Mouse (Mus musculus): ENCODE measurements at regions not wholly inside any gene's neighbourhood (a gene's known extent, or its start where the extent isn't known, plus 50 kb on each side); places are given as distances from the start of the nearest gene placed in this dataset.

DNA sequence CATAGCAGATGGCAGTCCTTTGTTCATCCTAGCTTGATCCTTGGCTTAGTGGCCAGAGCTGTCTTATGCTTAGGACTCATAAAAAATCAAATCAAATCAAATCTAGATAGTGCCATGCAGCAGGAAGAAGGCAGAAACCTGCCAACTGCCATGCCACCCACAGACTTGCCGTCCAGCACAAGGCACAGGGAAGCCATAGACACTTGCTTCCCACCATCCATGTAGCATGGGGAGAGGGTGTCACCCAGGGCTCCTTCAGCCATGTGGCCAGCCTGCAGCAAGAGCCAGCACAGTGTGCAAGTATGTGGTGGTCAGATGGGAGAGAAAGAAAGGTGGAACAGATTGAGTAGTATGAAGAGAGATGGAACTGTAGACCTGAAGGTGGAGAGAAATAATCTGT is 946.4 kb downstream of the Rapgef2 start:
- Histone ChIP-seq H3K4me2 (replicated peaks; ENCODE audit: low read depth, low read length, severe bottlenecking) (no peak overlapping the region), H3K4me1 (ENCODE audit: control insufficient read depth, insufficient read depth, low read length) (no peaks in the 10 kb centered on the region), H3K9ac (ENCODE audit: low read depth, low read length, severe bottlenecking) (no peak overlapping the region), H3K27me3 (ENCODE audit: control insufficient read depth, insufficient read depth, low read length) (no peaks in the 10 kb centered on the region), H3K27ac (replicated peaks; ENCODE audit: low read depth, low read length) (no peak overlapping the region), H3K9me3 (ENCODE audit: control insufficient read depth, low read length) (no peaks in the 10 kb centered on the region), H3K36me3 (ENCODE audit: control insufficient read depth, insufficient read depth, low read length) (no peaks in the 10 kb centered on the region), H3K4me3 (replicated peaks; ENCODE audit: low read length) (no peak overlapping the region)
- TF ChIP-seq POLR2A (IDR thresholded peaks at IDR 0.05; ENCODE audit: borderline replicate concordance, extremely low read depth, insufficient read depth, insufficient read length), result no peak
- ATAC-seq (ENCODE audit: low FRiP score, low read depth) (no peak), DNase-seq (ENCODE audit: low spot score) (no peak)
- WGBS, result 67% methylated on average over 1 of the region's 1 CpGs

DNA sequence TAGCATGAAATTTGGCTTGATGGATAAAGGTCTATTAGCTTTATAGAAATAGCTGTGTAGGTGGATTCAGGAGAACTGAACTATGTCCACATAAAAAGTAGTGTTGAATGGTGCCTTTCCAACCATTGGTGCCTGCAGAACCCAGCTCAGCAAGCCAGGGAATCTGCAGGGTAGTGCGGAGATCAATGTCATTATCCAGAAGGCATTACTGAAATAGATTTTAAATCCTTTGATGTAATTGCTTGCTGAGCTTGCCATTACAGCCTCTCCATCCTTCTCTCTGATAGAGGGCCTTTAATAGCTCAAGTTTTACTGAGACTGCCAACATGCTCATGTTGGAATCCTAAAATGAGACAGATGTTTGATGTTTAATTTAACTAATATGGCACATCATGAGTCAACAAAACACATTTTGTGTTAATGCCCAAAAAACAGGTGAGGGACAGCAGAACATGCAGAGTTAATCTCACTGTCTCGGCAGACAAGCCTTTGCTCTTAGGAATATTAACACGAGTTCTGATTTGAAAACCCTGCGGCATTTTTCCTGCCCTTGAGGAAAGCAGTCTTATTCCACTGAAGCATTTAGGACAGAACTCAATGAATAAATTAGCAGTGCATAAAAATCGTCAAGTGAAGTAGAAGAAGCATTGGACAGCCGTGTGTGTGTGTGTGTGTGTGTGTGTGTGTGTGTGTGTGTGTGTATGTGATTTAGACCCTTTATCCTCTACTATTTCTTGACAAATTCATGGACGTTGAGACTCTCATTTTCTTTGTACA is 974.5 kb downstream of the Rapgef2 start:
- Histone ChIP-seq H3K27ac (replicated peaks; ENCODE audit: low read depth, low read length) (no peak overlapping the region), H3K27me3 (ENCODE audit: control insufficient read depth, insufficient read depth, low read length) (no peaks in the 10 kb centered on the region), H3K4me2 (replicated peaks; ENCODE audit: low read depth, low read length, severe bottlenecking) (no peak overlapping the region), H3K9me3 (ENCODE audit: control insufficient read depth, low read length) (no peaks in the 10 kb centered on the region), H3K4me1 (ENCODE audit: control insufficient read depth, insufficient read depth, low read length) (no peaks in the 10 kb centered on the region), H3K4me3 (replicated peaks; ENCODE audit: low read length) (no peak overlapping the region), H3K9ac (ENCODE audit: low read depth, low read length, severe bottlenecking) (no peak overlapping the region), H3K36me3 (ENCODE audit: control insufficient read depth, insufficient read depth, low read length) (no peaks in the 10 kb centered on the region)
- TF ChIP-seq POLR2A (IDR thresholded peaks at IDR 0.05; ENCODE audit: borderline replicate concordance, extremely low read depth, insufficient read depth, insufficient read length), result no peak
- WGBS, result 66% methylated on average over 7 of the region's 7 CpGs
- DNase-seq (ENCODE audit: low spot score) (no peak), ATAC-seq (ENCODE audit: low FRiP score, low read depth) (no peak)

DNA sequence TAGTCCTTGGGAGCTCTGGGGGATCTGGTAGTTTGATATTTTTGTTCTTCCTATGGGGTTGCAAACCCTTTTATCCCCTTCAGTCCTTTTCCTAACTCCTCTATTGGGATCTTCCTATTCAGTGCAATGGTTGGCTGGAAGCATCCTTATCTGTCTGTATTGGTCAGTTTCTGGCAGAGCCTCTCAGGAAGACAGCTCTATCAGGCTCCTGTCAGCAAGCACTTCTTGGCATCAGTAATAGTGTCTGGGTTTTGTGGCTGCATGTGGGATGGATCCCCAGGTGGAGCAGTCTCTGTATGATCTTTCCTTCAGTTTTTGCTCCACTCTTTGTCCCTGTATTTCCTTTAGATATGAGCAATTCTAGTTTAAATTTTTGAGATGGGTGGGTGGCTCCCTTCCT is 985.8 kb downstream of the Rapgef2 start:
- TF ChIP-seq POLR2A (IDR thresholded peaks at IDR 0.05; ENCODE audit: borderline replicate concordance, extremely low read depth, insufficient read depth, insufficient read length), result no peak
- ATAC-seq (ENCODE audit: low FRiP score, low read depth), result no peak
- no peaks in the 10 kb centered on the region for H3K4me1 ChIP-seq (ENCODE audit: control insufficient read depth, insufficient read depth, low read length)

DNA sequence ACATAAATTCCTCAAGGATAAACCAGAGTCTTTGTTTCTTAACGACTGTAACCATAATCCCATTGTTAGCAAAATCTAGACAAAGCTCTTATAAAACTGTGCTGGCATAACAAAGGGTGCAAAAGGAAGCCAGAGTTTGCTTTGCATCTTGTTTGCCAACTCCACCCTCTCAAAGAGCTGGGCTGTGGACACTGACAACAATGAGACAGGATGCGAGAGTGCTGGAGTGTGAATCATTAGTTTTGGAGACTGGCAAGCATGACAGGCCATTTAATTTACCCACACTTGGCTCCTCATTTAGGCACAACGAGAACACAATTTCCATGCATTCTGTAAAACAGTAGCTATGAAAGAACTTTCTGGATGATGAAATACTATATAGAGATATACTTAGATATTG is 994.4 kb downstream of the Rapgef2 start:
- Histone ChIP-seq H3K27ac (replicated peaks; ENCODE audit: low read depth, low read length) (no peak overlapping the region), H3K27me3 (ENCODE audit: control insufficient read depth, insufficient read depth, low read length) (no peaks in the 10 kb centered on the region), H3K4me2 (replicated peaks; ENCODE audit: low read depth, low read length, severe bottlenecking) (no peak overlapping the region), H3K4me3 (replicated peaks; ENCODE audit: low read length) (no peak overlapping the region), H3K9ac (ENCODE audit: low read depth, low read length, severe bottlenecking) (no peak overlapping the region), H3K9me3 (ENCODE audit: control insufficient read depth, low read length) (no peaks in the 10 kb centered on the region), H3K36me3 (ENCODE audit: control insufficient read depth, insufficient read depth, low read length) (no peaks in the 10 kb centered on the region), H3K4me1 (ENCODE audit: control insufficient read depth, insufficient read depth, low read length) (no peaks in the 10 kb centered on the region)
- DNase-seq (ENCODE audit: low spot score) (no peak), ATAC-seq (ENCODE audit: low FRiP score, low read depth) (no peak)
- 74% methylated on average over 3 of the region's 3 CpGs for WGBS
- no peak for TF ChIP-seq POLR2A (IDR thresholded peaks at IDR 0.05; ENCODE audit: borderline replicate concordance, extremely low read depth, insufficient read depth, insufficient read length)

More for the DNA sequence above, 985.8 kb downstream of the Rapgef2 start:
- Histone ChIP-seq H3K27me3 (ENCODE audit: control insufficient read depth, insufficient read depth, low read length) (no peaks in the 10 kb centered on the region), H3K27ac (replicated peaks; ENCODE audit: low read depth, low read length) (no peak overlapping the region), H3K9ac (ENCODE audit: low read depth, low read length, severe bottlenecking) (no peak overlapping the region), H3K9me3 (ENCODE audit: control insufficient read depth, low read length) (no peaks in the 10 kb centered on the region), H3K36me3 (ENCODE audit: control insufficient read depth, insufficient read depth, low read length) (no peaks in the 10 kb centered on the region), H3K4me3 (replicated peaks; ENCODE audit: low read length) (no peak overlapping the region), H3K4me2 (replicated peaks; ENCODE audit: low read depth, low read length, severe bottlenecking) (no peak overlapping the region)
- no peak for DNase-seq (ENCODE audit: low spot score)

DNA sequence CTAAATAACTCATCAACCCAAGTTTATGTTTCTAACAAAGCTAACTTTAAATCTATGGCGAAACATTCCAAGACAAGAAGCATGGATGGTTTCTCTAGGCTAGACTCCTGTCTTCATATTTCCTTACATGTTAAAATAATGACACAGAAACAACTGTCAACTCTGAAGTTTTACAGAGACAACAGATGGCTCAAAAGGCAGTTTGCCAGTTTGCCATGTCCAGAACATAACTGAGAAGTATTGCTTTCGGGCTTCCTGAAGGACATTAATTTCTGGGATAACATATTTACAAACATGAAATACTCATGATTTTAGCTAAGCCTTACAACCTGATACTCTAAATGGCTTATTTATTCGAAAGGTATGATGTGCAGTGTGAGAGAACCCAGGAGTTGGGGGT is 1002.2 kb downstream of the Rapgef2 start:
- TF ChIP-seq POLR2A (IDR thresholded peaks at IDR 0.05; ENCODE audit: borderline replicate concordance, extremely low read depth, insufficient read depth, insufficient read length), result no peak
- Histone ChIP-seq H3K27me3 (ENCODE audit: control insufficient read depth, insufficient read depth, low read length) (no peaks in the 10 kb centered on the region), H3K4me2 (replicated peaks; ENCODE audit: low read depth, low read length, severe bottlenecking) (no peak overlapping the region), H3K36me3 (ENCODE audit: control insufficient read depth, insufficient read depth, low read length) (no peaks in the 10 kb centered on the region), H3K9ac (ENCODE audit: low read depth, low read length, severe bottlenecking) (no peak overlapping the region), H3K9me3 (ENCODE audit: control insufficient read depth, low read length) (no peaks in the 10 kb centered on the region), H3K27ac (replicated peaks; ENCODE audit: low read depth, low read length) (no peak overlapping the region), H3K4me1 (ENCODE audit: control insufficient read depth, insufficient read depth, low read length) (no peaks in the 10 kb centered on the region), H3K4me3 (replicated peaks; ENCODE audit: low read length) (no peak overlapping the region)
- ATAC-seq (ENCODE audit: low FRiP score, low read depth), result no peak
- DNase-seq (ENCODE audit: low spot score), result no peak
- WGBS, result 85% methylated on average over 3 of the region's 3 CpGs

Data from limb, embryonic 14.5 days (tissue).